Mouse (Mus musculus): ENCODE results near the gene Pcnx3. TPM values are rescaled to one million over a fixed set of nuclear protein-coding genes. Genes with fewer than 3 reads are reported as not detected.
A peak's percentile ranks its signal among the peaks of the same experiment; 100 is the strongest.

The Pcnx3 gene
- 10 to 100 TPM; 17.5 to 18.6 TPM for total RNA-seq (2021)
- 33.6 and 40.1 TPM in 2 replicates for polyA plus RNA-seq (2012; rRNA removed)
- long read RNA-seq, partial matches to known transcripts = 4 of 5 reads
- long read RNA-seq, other reads (novel, unspliced or antisense) = 1 of 5 reads

DNA sequence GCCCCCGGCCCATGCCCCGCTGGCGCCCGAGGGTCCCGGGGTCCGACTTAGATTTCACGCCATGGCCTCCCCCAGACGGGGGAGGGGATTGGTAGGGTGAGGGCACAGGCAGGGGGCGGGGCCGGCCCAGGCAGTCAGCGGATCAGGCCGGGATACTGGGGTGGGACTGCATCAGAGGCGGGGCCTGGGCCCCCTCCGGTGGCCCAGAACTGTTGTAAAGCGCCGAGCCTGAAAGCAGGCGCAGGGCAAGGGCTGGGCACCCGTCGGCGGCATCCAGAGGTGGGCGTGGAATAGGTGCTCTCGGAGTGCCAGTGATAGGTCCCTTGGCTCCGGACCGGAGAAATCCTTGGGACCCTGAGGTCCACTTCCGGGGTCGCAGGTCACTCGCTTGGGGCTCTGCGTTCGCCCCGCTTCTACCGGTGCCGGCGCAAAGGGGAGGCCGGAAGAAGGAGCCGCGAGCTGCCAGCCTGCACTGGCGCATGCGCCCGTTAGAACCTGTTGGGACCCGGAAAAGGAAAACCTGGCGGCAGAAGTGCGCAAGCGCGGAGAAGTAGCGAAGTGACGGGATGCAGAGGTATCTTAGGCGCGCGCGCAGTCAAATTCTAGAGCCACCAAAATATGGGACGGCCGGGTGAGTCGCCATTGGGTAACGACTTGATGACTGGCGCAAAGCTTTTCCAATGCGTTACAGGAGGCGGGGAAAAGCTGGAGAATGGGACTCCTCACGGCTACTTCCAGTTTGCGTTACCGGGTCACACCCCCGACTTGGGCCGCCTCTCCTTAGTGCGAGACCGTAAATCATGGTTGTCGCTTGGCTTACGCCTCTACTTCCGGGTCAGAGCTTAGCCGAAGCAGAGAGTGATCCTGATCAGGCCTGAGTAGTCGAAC is at the start of gene Pcnx3, which contains the start of gene Map3k11:
Gene Pcnx3 (minus strand): TSS at position 709 of the 888 bp plus-strand sequence.
Gene Map3k11 (plus strand): TSS at position 543 of the 888 bp plus-strand sequence.
- Histone ChIP-seq H3K27me3 (ENCODE audit: control insufficient read depth, insufficient read depth, low read length) (no peaks in the 10 kb centered on the region), H3K4me1 (ENCODE audit: control insufficient read depth, insufficient read depth, low read length) (peaks cover 9% of the 10 kb centered on the region), H3K4me3 (peak within 1 kb of the TSS; percentile 94), H3K36me3 (ENCODE audit: control insufficient read depth, insufficient read depth, low read length) (no peaks in the 10 kb centered on the region), H3K27ac (peak within 1 kb of the TSS; percentile 97), H3K79me2 (replicated peaks; ENCODE audit: control insufficient read depth, insufficient read depth, low read length) (peaks cover 7% of the 10 kb centered on the region), H3K9ac (ENCODE audit: low read depth, low read length) (peak within 1 kb of the TSS; percentile 78)
- under 1% methylated on average over 68 of the region's 69 CpGs for WGBS
- intact Hi-C loops (cut with DNase I) = loop anchor here (1.0 to 10.0 kb wide), 4 partner anchors 25 to 304 kb away; partner anchors contain the start of genes Kat5, Sart1 and Sipa1
- no peak; the same call in 1 of the 2 replicates for TF ChIP-seq POLR2A (IDR thresholded peaks at IDR 0.05; ENCODE audit: insufficient read depth, low read depth, low read length)
- TF ChIP-seq EP300 (IDR thresholded peaks at IDR 0.05; ENCODE audit: insufficient read depth, low read depth, low read length) = peak; percentile 67; the same call in 1 of the 2 replicates
- peak; percentile 53 for TF ChIP-seq CTCF (IDR thresholded peaks at IDR 0.05)
- DNase-seq = peak; percentile 93 to 99

DNA sequence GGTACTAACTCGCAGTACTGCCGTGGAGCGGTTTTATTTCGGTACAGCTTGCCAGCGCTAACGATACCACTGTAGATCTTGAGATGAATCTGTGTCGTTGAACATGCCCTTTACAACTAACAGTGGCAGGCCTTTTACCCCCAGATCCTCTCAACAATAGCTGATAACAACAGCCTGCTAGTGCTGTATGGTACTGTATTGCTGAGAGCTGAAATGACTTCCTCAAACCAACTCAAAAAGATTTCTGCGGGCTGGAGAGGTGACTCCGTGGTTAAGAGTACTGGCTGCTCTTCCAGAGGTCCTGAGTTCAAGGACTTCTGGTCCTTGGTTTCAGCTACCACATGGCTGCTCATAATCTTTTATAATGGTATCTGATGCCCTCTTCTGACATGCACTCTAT is 45.6 kb upstream of the Pcnx3 start:
- H3K36me3 ChIP-seq (ENCODE audit: control insufficient read depth, insufficient read depth, low read length) = no peaks in the 10 kb centered on the region
- H3K27ac ChIP-seq = no peak overlapping the region
- H3K4me1 ChIP-seq (ENCODE audit: control insufficient read depth, insufficient read depth, low read length) = peaks cover 5% of the 10 kb centered on the region; the same call in 1 of the 2 replicates
- no peak overlapping the region for H3K4me3 ChIP-seq
- intact Hi-C loops (cut with DNase I) = no loop called here
- WGBS = 70% methylated on average over 9 of the region's 9 CpGs
- no peaks in the 10 kb centered on the region for H3K79me2 ChIP-seq (replicated peaks; ENCODE audit: control insufficient read depth, insufficient read depth, low read length)
- H3K27me3 ChIP-seq (ENCODE audit: control insufficient read depth, insufficient read depth, low read length) = no peaks in the 10 kb centered on the region
- H3K9ac ChIP-seq (ENCODE audit: low read depth, low read length) = no peak overlapping the region
- no peak for DNase-seq
- TF ChIP-seq EP300 (IDR thresholded peaks at IDR 0.05; ENCODE audit: insufficient read depth, low read depth, low read length) (no peak), CTCF (IDR thresholded peaks at IDR 0.05) (no peak), POLR2A (IDR thresholded peaks at IDR 0.05; ENCODE audit: insufficient read depth, low read depth, low read length) (no peak)

DNA sequence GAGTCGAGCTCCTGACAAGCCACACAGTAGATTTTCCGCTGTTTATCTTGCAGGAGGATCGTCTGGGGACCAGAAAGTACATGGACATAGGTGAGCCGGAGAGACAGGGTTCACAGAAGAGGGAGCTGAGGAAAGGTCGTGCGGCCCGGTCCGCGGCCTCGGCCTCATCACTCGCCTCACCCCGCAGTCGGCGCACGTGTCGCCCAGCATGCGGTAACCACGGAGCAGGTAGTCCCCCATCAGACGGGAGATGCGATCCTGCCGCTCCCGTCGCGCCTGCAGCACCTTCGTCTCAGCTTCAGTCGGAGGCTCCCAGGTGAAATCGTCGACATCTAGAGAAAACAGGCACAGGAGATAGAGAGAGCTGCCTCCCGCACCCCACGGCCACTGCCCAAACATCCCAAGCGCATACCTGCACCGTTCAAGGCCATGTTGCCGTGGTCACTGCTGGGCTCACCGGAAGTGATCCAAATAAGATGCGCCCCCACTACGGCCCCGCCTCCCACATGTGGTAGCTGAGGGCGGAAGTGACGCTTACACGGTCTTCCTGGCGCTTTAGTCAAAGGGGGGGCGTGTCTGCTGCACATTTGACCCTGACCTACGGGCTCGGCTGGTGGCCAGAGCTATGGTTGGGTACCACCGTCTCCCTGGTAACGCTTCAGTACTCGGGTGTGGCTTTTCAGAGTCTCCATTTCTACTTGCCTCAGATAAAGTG is 42.7 kb upstream of the Pcnx3 start:
- Histone ChIP-seq H3K36me3 (ENCODE audit: control insufficient read depth, insufficient read depth, low read length) (no peaks in the 10 kb centered on the region), H3K4me3 (peak overlapping the region; percentile 78), H3K9ac (ENCODE audit: low read depth, low read length) (peak overlapping the region; percentile 55), H3K27me3 (ENCODE audit: control insufficient read depth, insufficient read depth, low read length) (no peaks in the 10 kb centered on the region), H3K4me1 (ENCODE audit: control insufficient read depth, insufficient read depth, low read length) (peaks cover 19% of the 10 kb centered on the region), H3K27ac (peak overlapping the region; percentile 69), H3K79me2 (replicated peaks; ENCODE audit: control insufficient read depth, insufficient read depth, low read length) (no peaks in the 10 kb centered on the region)
- DNase-seq = peak; percentile 92
- TF ChIP-seq EP300 (IDR thresholded peaks at IDR 0.05; ENCODE audit: insufficient read depth, low read depth, low read length) (peak; percentile 80; the same call in 1 of the 2 replicates), POLR2A (IDR thresholded peaks at IDR 0.05; ENCODE audit: insufficient read depth, low read depth, low read length) (peak; percentile 85), CTCF (IDR thresholded peaks at IDR 0.05) (no peak)
- 1% methylated on average over 47 of the region's 47 CpGs for WGBS
- intact Hi-C loops (cut with DNase I) = no loop called here

DNA sequence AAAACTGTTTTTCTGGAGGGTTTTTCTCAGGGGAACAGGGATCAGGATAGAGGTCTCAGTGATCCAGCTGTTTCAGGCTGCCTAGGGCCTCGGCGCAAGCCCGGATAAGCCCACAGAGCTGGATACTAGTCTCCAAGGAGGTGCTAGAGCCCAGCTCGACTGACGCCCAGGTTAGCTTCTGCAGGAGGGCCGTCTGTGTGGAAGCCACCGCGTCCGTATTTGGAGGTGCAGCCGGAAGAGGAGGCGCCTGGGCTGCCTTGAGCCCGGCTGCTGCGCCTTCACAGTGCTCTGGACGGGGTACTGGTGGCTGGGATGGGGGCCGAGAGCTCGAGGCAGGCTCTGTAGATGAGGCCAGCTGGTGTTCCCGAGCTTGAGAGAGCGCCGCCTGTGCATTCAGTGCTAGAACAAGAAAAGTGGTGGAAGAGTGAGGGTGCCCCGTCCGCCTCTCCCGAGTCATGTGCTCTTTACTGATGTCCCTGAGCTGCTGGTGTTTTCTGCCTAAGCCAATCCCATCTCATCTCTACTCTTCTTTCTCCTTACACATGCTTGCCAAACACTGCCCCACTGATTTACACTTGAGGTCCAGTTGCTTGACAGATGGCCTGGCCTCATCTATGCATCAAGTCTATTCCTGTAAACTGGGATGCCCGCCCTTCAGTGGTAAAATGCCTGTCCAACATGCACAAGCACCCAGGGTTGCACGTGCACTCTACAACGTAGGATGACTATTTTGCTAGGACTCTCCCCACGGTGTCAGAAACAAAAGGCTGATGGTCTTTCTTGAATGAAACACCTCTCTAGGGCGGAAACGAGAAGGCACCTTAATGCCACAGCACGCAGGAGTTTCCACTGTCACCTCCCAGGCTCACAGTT is 41.8 kb upstream of the Pcnx3 start:
- Histone ChIP-seq H3K79me2 (replicated peaks; ENCODE audit: control insufficient read depth, insufficient read depth, low read length) (no peaks in the 10 kb centered on the region), H3K4me1 (ENCODE audit: control insufficient read depth, insufficient read depth, low read length) (peaks cover 19% of the 10 kb centered on the region), H3K27ac (no peak overlapping the region; the same call in 1 of the 2 replicates), H3K36me3 (ENCODE audit: control insufficient read depth, insufficient read depth, low read length) (no peaks in the 10 kb centered on the region), H3K4me3 (peak overlapping the region; percentile 78), H3K9ac (ENCODE audit: low read depth, low read length) (0 out of 2 replicates have a peak overlapping the region, but pooled peaks have one; percentile 55), H3K27me3 (ENCODE audit: control insufficient read depth, insufficient read depth, low read length) (no peaks in the 10 kb centered on the region)
- TF ChIP-seq CTCF (IDR thresholded peaks at IDR 0.05) = peak; percentile 48
- no peak for TF ChIP-seq POLR2A (IDR thresholded peaks at IDR 0.05; ENCODE audit: insufficient read depth, low read depth, low read length)
- no peak for DNase-seq
- intact Hi-C loops (cut with DNase I) = no loop called here
- 78% methylated on average over 29 of the region's 29 CpGs for WGBS

DNA sequence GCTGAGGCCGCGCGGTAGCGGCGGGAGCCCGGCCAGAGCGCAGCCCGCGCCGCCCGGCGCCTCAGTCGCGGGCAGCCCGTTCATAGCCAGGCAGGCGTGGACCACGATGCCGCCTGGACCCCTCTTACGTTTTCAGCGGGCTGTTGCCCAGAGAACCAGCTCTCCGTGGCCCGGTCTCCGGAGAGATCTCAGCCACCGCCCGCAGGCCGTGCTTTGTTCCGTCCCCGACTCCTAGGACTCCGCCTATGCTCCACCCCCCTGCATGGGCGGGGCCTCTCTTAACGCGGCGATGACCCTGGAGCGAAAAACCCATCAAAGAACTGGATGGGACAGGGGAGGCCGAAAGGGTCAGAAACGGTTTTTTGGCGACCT is 40.7 kb upstream of the Pcnx3 start, which contains the start of gene Fam89b:
Gene Fam89b (minus strand): TSS at position 210 of the 372 bp plus-strand sequence.
- H3K27me3 ChIP-seq (ENCODE audit: control insufficient read depth, insufficient read depth, low read length) = no peaks in the 10 kb centered on the region
- peak within 1 kb of the TSS; percentile 73 for H3K4me3 ChIP-seq
- H3K9ac ChIP-seq (ENCODE audit: low read depth, low read length) = peak within 1 kb of the TSS; percentile 91
- intact Hi-C loops (cut with DNase I) = loop anchor here (2.0 to 5.0 kb wide), 5 partner anchors 41 to 398 kb away; partner anchors contain the start of genes Kat5, Scyl1 and Snx15
- no peaks in the 10 kb centered on the region for H3K36me3 ChIP-seq (ENCODE audit: control insufficient read depth, insufficient read depth, low read length)
- peak; percentile 96 for TF ChIP-seq POLR2A (IDR thresholded peaks at IDR 0.05; ENCODE audit: insufficient read depth, low read depth, low read length)
- TF ChIP-seq CTCF (IDR thresholded peaks at IDR 0.05) = 0 out of 2 replicates have a peak, but pooled peaks have one; percentile 3
- TF ChIP-seq EP300 (IDR thresholded peaks at IDR 0.05; ENCODE audit: insufficient read depth, low read depth, low read length) = 0 out of 2 replicates have a peak, but pooled peaks have one; percentile 41
- peak within 1 kb of the TSS; percentile 95 for H3K27ac ChIP-seq
- DNase-seq = peak; percentile 93 to 95
- H3K4me1 ChIP-seq (ENCODE audit: control insufficient read depth, insufficient read depth, low read length) = peaks cover 20% of the 10 kb centered on the region
- H3K79me2 ChIP-seq (replicated peaks; ENCODE audit: control insufficient read depth, insufficient read depth, low read length) = no peaks in the 10 kb centered on the region
- under 1% methylated on average over 37 of the region's 37 CpGs for WGBS
